Mouse (Mus musculus): Measurements from ENCODE around the gene Gm3500.
"Not testable (repeated sequence)": the region's sequence is repeated elsewhere in the genome, so short reads cannot be mapped to it uniquely, and the experiment has no call there.

Gene Gm3500

GRCm38 (mm10) chr14:5388949-5389348 lies at the start of gene Gm3500:
Gene Gm3500, minus strand, starts transcription at chr14:5389049.
- DNase-seq = not testable (repeated sequence)

GRCm38 (mm10) chr14:5334828-5335227 lies 54.0 kb downstream of the Gm3500 start, which contains the start of gene Gm3542:
Gene Gm3542, minus strand, starts transcription at chr14:5334928.
- DNase-seq = not testable (repeated sequence)
